Comparison of ENCODE assay signal across 11 mouse cellular contexts in the genomic region with DNA sequence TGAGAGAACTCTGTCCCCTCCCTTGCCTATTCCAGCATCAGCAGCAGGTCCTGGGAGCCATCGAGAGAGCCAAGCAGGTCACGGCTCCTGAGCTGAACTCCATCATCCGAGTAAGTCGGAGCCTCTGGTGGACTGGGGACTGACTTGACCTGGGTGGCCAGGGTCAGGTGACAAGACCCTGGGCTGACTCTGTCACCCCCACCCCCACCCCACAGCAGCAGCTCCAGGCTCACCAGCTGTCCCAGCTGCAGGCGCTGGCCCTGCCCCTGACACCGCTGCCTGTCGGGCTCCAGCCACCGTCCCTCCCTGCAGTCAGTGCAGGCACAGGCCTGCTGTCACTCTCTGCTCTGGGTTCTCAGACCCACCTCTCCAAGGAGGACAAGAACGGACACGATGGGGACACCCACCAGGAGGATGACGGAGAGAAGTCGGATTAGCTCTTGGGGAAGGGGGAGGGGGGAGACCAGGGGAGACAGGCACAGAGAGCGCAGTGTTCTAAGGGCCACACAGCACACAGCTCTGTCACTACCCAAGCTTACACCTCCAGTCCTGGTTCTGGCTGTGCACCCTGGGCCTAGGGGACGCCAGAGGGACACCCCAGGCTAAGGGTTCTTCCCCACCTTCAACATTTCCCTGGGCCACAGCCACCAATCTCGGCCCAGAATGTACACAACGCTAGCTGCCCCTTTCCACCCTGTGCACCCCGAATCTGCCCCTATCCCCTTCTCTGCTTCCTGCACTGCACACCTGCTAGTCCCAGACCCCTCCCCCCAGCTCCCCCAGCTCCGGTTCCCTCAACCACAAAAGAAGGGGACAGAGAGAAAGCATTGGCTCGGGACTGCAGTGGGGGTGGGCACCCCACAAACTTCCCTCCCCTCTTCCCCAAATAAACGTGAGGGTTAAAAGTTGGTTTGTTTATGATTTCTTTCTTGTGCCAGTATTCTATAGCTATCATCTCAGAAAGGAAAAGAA. TPM values are rescaled to one million over a fixed set of nuclear protein-coding genes. Genes with fewer than 3 reads are reported as not detected.
DNase-seq lines count a peak whose midpoint lies in the region; ATAC-seq and TF ChIP-seq lines count a peak whose summit lies in the region.
"Had no signal": no experiment of that assay in that cellular context is flagged by ENCODE, and none has a peak within 500 bp of the region (broad histone marks: within the 10 kb centered on the region; RNA-seq: fewer than 3 reads in every experiment).

No protein-coding gene starts in this region.

- peak; percentile 23 for DNase-seq in MN1 (ENCODE audit: low spot score)
- peak; percentile 84 to 88 for DNase-seq in thymus, postnatal 10 days (ENCODE audit: low spot score in 2 of 2)
- DNase-seq in layer of hippocampus, adult 2 months (ENCODE audit: low spot score in 2 of 2): no peak
- no peak for DNase-seq in cerebellum, adult 2 months

- no peaks in the 10 kb centered on the region for H3K27me3 ChIP-seq in intestine, embryonic 16.5 days (replicated peaks; ENCODE audit: control insufficient read depth, insufficient read depth, low read length)
- H3K27me3 ChIP-seq in intestine, postnatal 0 days (replicated peaks; ENCODE audit: control insufficient read depth, insufficient read depth, low read length): no peaks in the 10 kb centered on the region
- H3K27me3 ChIP-seq in embryonic facial prominence, embryonic 13.5 days: no peaks in the 10 kb centered on the region
- no peaks in the 10 kb centered on the region for H3K27me3 ChIP-seq in cerebellum, adult 2 months (ENCODE audit: control insufficient read depth, insufficient read depth, low read length)
- H3K27me3 ChIP-seq: lung, embryonic 15.5 days had no signal

- no peak for ATAC-seq in intestine, embryonic 16.5 days
- ATAC-seq in intestine, postnatal 0 days: no peak
- no peak for ATAC-seq in embryonic facial prominence, embryonic 13.5 days (ENCODE audit: insufficient number of reproducible peaks, insufficient read depth, low FRiP score, low TSS enrichment, low read depth)
- ATAC-seq: hindbrain, postnatal 0 days had no signal

- H3K27ac ChIP-seq in intestine, embryonic 16.5 days (ENCODE audit: low read length): peak overlapping the region; percentile 35; the same call in 1 of the 2 replicates
- H3K27ac ChIP-seq in intestine, postnatal 0 days (ENCODE audit: low read depth, low read length): no peak overlapping the region
- H3K27ac ChIP-seq in embryonic facial prominence, embryonic 13.5 days: no peak overlapping the region
- H3K27ac ChIP-seq in layer of hippocampus, adult 2 months: no peak overlapping the region
- no peak overlapping the region for H3K27ac ChIP-seq in cerebellum, adult 2 months (ENCODE audit: insufficient read depth, low read length)
- H3K27ac ChIP-seq: hindbrain, postnatal 0 days had no signal

- H3K9me3 ChIP-seq in intestine, embryonic 16.5 days (ENCODE audit: control insufficient read depth, low read length): no peaks in the 10 kb centered on the region
- no peaks in the 10 kb centered on the region for H3K9me3 ChIP-seq in intestine, postnatal 0 days (ENCODE audit: control insufficient read depth)
- H3K9me3 ChIP-seq in embryonic facial prominence, embryonic 13.5 days: no peaks in the 10 kb centered on the region
- H3K9me3 ChIP-seq: lung, embryonic 15.5 days had no signal

- no peak for TF ChIP-seq CTCF in intestine, postnatal 0 days (IDR thresholded peaks at IDR 0.05; ENCODE audit: low read depth)
- no peak for TF ChIP-seq CTCF in layer of hippocampus, adult 2 months (conservative IDR thresholded peaks at IDR 0.05)
- TF ChIP-seq CTCF in cerebellum, adult 2 months (IDR thresholded peaks at IDR 0.05; ENCODE audit: borderline replicate concordance, insufficient read depth, low read depth, low read length): no peak

- peaks cover 69% of the 10 kb centered on the region for H3K4me1 ChIP-seq in intestine, embryonic 16.5 days (ENCODE audit: control insufficient read depth, insufficient read depth, low read length)
- peaks cover 6% of the 10 kb centered on the region; the same call in 1 of the 2 replicates for H3K4me1 ChIP-seq in intestine, postnatal 0 days (replicated peaks; ENCODE audit: control insufficient read depth, insufficient read depth, low read length)
- peaks cover 83% of the 10 kb centered on the region for H3K4me1 ChIP-seq in embryonic facial prominence, embryonic 13.5 days
- H3K4me1 ChIP-seq in cerebellum, adult 2 months (ENCODE audit: control insufficient read depth, insufficient read depth, low read length): peaks cover 47% of the 10 kb centered on the region

- no peak for TF ChIP-seq POLR2A in cerebellum, adult 2 months (IDR thresholded peaks at IDR 0.05; ENCODE audit: borderline replicate concordance, insufficient read depth, low read length)

- H3K9ac ChIP-seq in intestine, embryonic 16.5 days (ENCODE audit: low read depth, low read length): no peak overlapping the region
- H3K9ac ChIP-seq in intestine, postnatal 0 days (ENCODE audit: low read depth, low read length): no peak overlapping the region
- H3K9ac ChIP-seq in embryonic facial prominence, embryonic 13.5 days: no peak overlapping the region
- H3K9ac ChIP-seq: lung, embryonic 15.5 days had no signal

- 54% methylated on average over 20 of the region's 20 CpGs for WGBS in intestine, embryonic 16.5 days
- 63% methylated on average over 20 of the region's 20 CpGs for WGBS in intestine, postnatal 0 days
- WGBS in embryonic facial prominence, embryonic 13.5 days: 30% methylated on average over 20 of the region's 20 CpGs
- 46% methylated on average over 20 of the region's 20 CpGs for WGBS in cerebellum, adult 2 months

- no peak overlapping the region for H3K4me2 ChIP-seq in intestine, embryonic 16.5 days (ENCODE audit: low read depth, low read length)
- no peak overlapping the region for H3K4me2 ChIP-seq in intestine, postnatal 0 days (replicated peaks; ENCODE audit: low read depth)
- 0 out of 2 replicates have a peak overlapping the region, but pooled peaks have one; percentile 14 for H3K4me2 ChIP-seq in embryonic facial prominence, embryonic 13.5 days

- H3K4me3 ChIP-seq in intestine, embryonic 16.5 days (ENCODE audit: low read length): no peak overlapping the region
- no peak overlapping the region for H3K4me3 ChIP-seq in intestine, postnatal 0 days (ENCODE audit: low read depth, low read length)
- no peak overlapping the region for H3K4me3 ChIP-seq in embryonic facial prominence, embryonic 13.5 days
- no peak overlapping the region for H3K4me3 ChIP-seq in layer of hippocampus, adult 2 months
- no peak overlapping the region for H3K4me3 ChIP-seq in cerebellum, adult 2 months (replicated peaks; ENCODE audit: insufficient read depth, low read depth, low read length)
- H3K4me3 ChIP-seq: erythroblast, embryonic 14.5 days; lung, embryonic 15.5 days; myocyte had no signal

- peaks cover 21% of the 10 kb centered on the region for H3K36me3 ChIP-seq in intestine, embryonic 16.5 days (ENCODE audit: control insufficient read depth, insufficient read depth, low read length)
- H3K36me3 ChIP-seq in intestine, postnatal 0 days (ENCODE audit: control insufficient read depth, insufficient read depth): peaks cover 38% of the 10 kb centered on the region
- H3K36me3 ChIP-seq in embryonic facial prominence, embryonic 13.5 days: peaks cover 52% of the 10 kb centered on the region

RNA-seq across cellular contexts. Expression of a gene that starts 6.3 kb away (rescaled TPM):
- polyA plus RNA-seq in intestine, embryonic 16.5 days (2015; fragmentation: Nextera tagmentation; extraction: Ambion mirVana): 473 and 518 TPM in 2 replicates
- 528 and 536 TPM in 2 replicates for polyA plus RNA-seq in intestine, postnatal 0 days (2015; fragmentation: Nextera tagmentation; extraction: Ambion mirVana)
- polyA plus RNA-seq in embryonic facial prominence, embryonic 13.5 days (2015; fragmentation: Nextera tagmentation; extraction: Ambion mirVana): 464 and 465 TPM in 2 replicates
- 100 to 1,000 TPM; 702 to 736 TPM for total RNA-seq in layer of hippocampus, adult 2 months (2021)
- 1,117 and 1,168 TPM in 2 replicates for polyA plus RNA-seq in cerebellum, adult 2 months (2012; rRNA removed)

RNA-seq across cellular contexts. Expression of a gene that starts 8.8 kb away (rescaled TPM):
- polyA plus RNA-seq in intestine, embryonic 16.5 days (2015; fragmentation: Nextera tagmentation; extraction: Ambion mirVana): 12.6 and 13.6 TPM in 2 replicates
- polyA plus RNA-seq in intestine, postnatal 0 days (2015; fragmentation: Nextera tagmentation; extraction: Ambion mirVana): 3.0 and 5.2 TPM in 2 replicates
- polyA plus RNA-seq in embryonic facial prominence, embryonic 13.5 days (2015; fragmentation: Nextera tagmentation; extraction: Ambion mirVana): 63.4 and 71.4 TPM in 2 replicates
- 10 to 100 TPM; 34.0 to 46.8 TPM for total RNA-seq in layer of hippocampus, adult 2 months (2021)
- 282 and 321 TPM in 2 replicates for polyA plus RNA-seq in cerebellum, adult 2 months (2012; rRNA removed)

RNA-seq across cellular contexts. Expression of a gene that starts 20.6 kb away (rescaled TPM):
- 296 and 339 TPM in 2 replicates for polyA plus RNA-seq in intestine, embryonic 16.5 days (2015; fragmentation: Nextera tagmentation; extraction: Ambion mirVana)
- 188 and 195 TPM in 2 replicates for polyA plus RNA-seq in intestine, postnatal 0 days (2015; fragmentation: Nextera tagmentation; extraction: Ambion mirVana)
- polyA plus RNA-seq in embryonic facial prominence, embryonic 13.5 days (2015; fragmentation: Nextera tagmentation; extraction: Ambion mirVana): 84.2 and 90.1 TPM in 2 replicates
- total RNA-seq in layer of hippocampus, adult 2 months (2021): 100 to 1,000 TPM; 118 to 123 TPM
- polyA plus RNA-seq in cerebellum, adult 2 months (2012; rRNA removed): 105 and 107 TPM in 2 replicates

RNA-seq across cellular contexts. Expression of a gene that starts 35.3 kb away (rescaled TPM):
- polyA plus RNA-seq in intestine, embryonic 16.5 days (2015; fragmentation: Nextera tagmentation; extraction: Ambion mirVana): 21.0 and 22.7 TPM in 2 replicates
- 3.9 and 4.2 TPM in 2 replicates for polyA plus RNA-seq in intestine, postnatal 0 days (2015; fragmentation: Nextera tagmentation; extraction: Ambion mirVana)
- 12.8 and 17.2 TPM in 2 replicates for polyA plus RNA-seq in embryonic facial prominence, embryonic 13.5 days (2015; fragmentation: Nextera tagmentation; extraction: Ambion mirVana)
- total RNA-seq in layer of hippocampus, adult 2 months (2021): 1 to 10 TPM; 4.1 to 5.0 TPM
- 8.7 and 9.6 TPM in 2 replicates for polyA plus RNA-seq in cerebellum, adult 2 months (2012; rRNA removed)

RNA-seq across cellular contexts. Expression of a gene that starts 40.5 kb away (rescaled TPM):
- polyA plus RNA-seq in intestine, embryonic 16.5 days (2015; fragmentation: Nextera tagmentation; extraction: Ambion mirVana): 0.61 and 1.2 TPM in 2 replicates
- 0.18 and 0.20 TPM in 2 replicates for polyA plus RNA-seq in intestine, postnatal 0 days (2015; fragmentation: Nextera tagmentation; extraction: Ambion mirVana)
- polyA plus RNA-seq in embryonic facial prominence, embryonic 13.5 days (2015; fragmentation: Nextera tagmentation; extraction: Ambion mirVana): 1.3 and 2.0 TPM in 2 replicates
- 1 to 10 TPM; 4.2 to 5.0 TPM for total RNA-seq in layer of hippocampus, adult 2 months (2021)
- 3.6 and 3.7 TPM in 2 replicates for polyA plus RNA-seq in cerebellum, adult 2 months (2012; rRNA removed)

Comparison
In these comparisons a context has a peak if more than half of its experiments do, and no peak if none do; other contexts are left out.
1. DNase-seq: peak in MN1 (single experiment) and thymus, postnatal 10 days (2 of 2); none in layer of hippocampus, adult 2 months (0 of 2) and cerebellum, adult 2 months (0 of 2).